Mouse (Mus musculus): Measurements from ENCODE around the gene Gm49339. TPM values are rescaled to one million over a fixed set of nuclear protein-coding genes. Genes with fewer than 3 reads are reported as not detected.
"Not testable (repeated sequence)": the region's sequence is repeated elsewhere in the genome, so short reads cannot be mapped to it uniquely, and the experiment has no call there.

Gm49339 gene
- polyA plus RNA-seq (2016; fragmentation: Nextera tagmentation; extraction: Ambion mirVana): 0.11 TPM in 1 of 2 replicates, not detected in the other

- H3K9me3 ChIP-seq; H3K27me3 ChIP-seq; H3K4me3 ChIP-seq (replicated peaks); H3K36me3 ChIP-seq (replicated peaks); H3K9ac ChIP-seq; H3K4me2 ChIP-seq; H3K27ac ChIP-seq; ATAC-seq (ENCODE audit: low FRiP score); H3K4me1 ChIP-seq: not testable (repeated sequence)
- WGBS: 93% methylated on average over 1 of the region's 3 CpGs
These were observed at the start of gene Gm49339, which contains the start of gene Lilr4b for GRCm38 (mm10) chr10:51480397-51480796. Gm49339 (plus strand) TSS chr10:51480612. Lilr4b (plus strand) TSS chr10:51480632.

GRCm38 (mm10) chr10:51432940-51433339 lies 47.5 kb upstream of the Gm49339 start:
- Histone ChIP-seq H3K9me3 (no peaks in the 10 kb centered on the region), H3K4me1 (no peaks in the 10 kb centered on the region), H3K4me3 (replicated peaks) (no peak overlapping the region), H3K27ac (no peak overlapping the region), H3K27me3 (no peaks in the 10 kb centered on the region), H3K4me2 (no peak overlapping the region), H3K36me3 (replicated peaks) (no peaks in the 10 kb centered on the region), H3K9ac (no peak overlapping the region)
- no peak for ATAC-seq (ENCODE audit: low FRiP score)

- Histone ChIP-seq H3K27ac (no peak overlapping the region), H3K27me3 (no peaks in the 10 kb centered on the region), H3K4me2 (no peak overlapping the region), H3K9me3 (no peaks in the 10 kb centered on the region), H3K4me3 (replicated peaks) (no peak overlapping the region), H3K9ac (no peak overlapping the region), H3K36me3 (replicated peaks) (no peaks in the 10 kb centered on the region), H3K4me1 (no peaks in the 10 kb centered on the region)
- 84% methylated on average over 3 of the region's 3 CpGs for WGBS
- no peak for ATAC-seq (ENCODE audit: low FRiP score)
These were observed 44.7 kb upstream of the Gm49339 start for GRCm38 (mm10) chr10:51435684-51436083.

- Histone ChIP-seq H3K4me1 (no peaks in the 10 kb centered on the region), H3K4me3 (replicated peaks) (no peak overlapping the region), H3K9ac (no peak overlapping the region), H3K9me3 (no peaks in the 10 kb centered on the region), H3K27me3 (no peaks in the 10 kb centered on the region), H3K36me3 (replicated peaks) (no peaks in the 10 kb centered on the region), H3K27ac (no peak overlapping the region), H3K4me2 (no peak overlapping the region)
- WGBS: 82% methylated on average over 4 of the region's 4 CpGs
- no peak for ATAC-seq (ENCODE audit: low FRiP score)
These were observed 28.8 kb upstream of the Gm49339 start for GRCm38 (mm10) chr10:51451610-51452009.

GRCm38 (mm10) chr10:51453616-51454298 lies 26.7 kb upstream of the Gm49339 start:
- no peak for ATAC-seq (ENCODE audit: low FRiP score)
- WGBS: 82% methylated on average over 1 of the region's 1 CpGs
- no peak overlapping the region for H3K4me2 ChIP-seq

GRCm38 (mm10) chr10:51454365-51454764 lies 26.0 kb upstream of the Gm49339 start:
- Histone ChIP-seq H3K9ac (no peak overlapping the region), H3K9me3 (no peaks in the 10 kb centered on the region), H3K27me3 (no peaks in the 10 kb centered on the region), H3K36me3 (replicated peaks) (no peaks in the 10 kb centered on the region), H3K4me2 (no peak overlapping the region), H3K27ac (no peak overlapping the region), H3K4me1 (no peaks in the 10 kb centered on the region), H3K4me3 (replicated peaks) (no peak overlapping the region)
- ATAC-seq (ENCODE audit: low FRiP score): no peak
- 83% methylated on average over 1 of the region's 1 CpGs for WGBS

More at GRCm38 (mm10) chr10:51453616-51454298, 26.7 kb upstream of the Gm49339 start:
- H3K4me1 ChIP-seq: no peaks in the 10 kb centered on the region
- H3K9me3 ChIP-seq: no peaks in the 10 kb centered on the region
- H3K4me3 ChIP-seq (replicated peaks): no peak overlapping the region
- H3K36me3 ChIP-seq (replicated peaks): no peaks in the 10 kb centered on the region
- H3K9ac ChIP-seq: no peak overlapping the region
- H3K27ac ChIP-seq: no peak overlapping the region
- H3K27me3 ChIP-seq: no peaks in the 10 kb centered on the region

GRCm38 (mm10) chr10:51455762-51456161 lies 24.6 kb upstream of the Gm49339 start:
- Histone ChIP-seq H3K9me3 (no peaks in the 10 kb centered on the region), H3K36me3 (replicated peaks) (no peaks in the 10 kb centered on the region), H3K4me3 (replicated peaks) (no peak overlapping the region), H3K4me1 (no peaks in the 10 kb centered on the region), H3K27me3 (no peaks in the 10 kb centered on the region), H3K4me2 (no peak overlapping the region), H3K9ac (no peak overlapping the region), H3K27ac (no peak overlapping the region)
- ATAC-seq (ENCODE audit: low FRiP score): no peak
- WGBS: 73% methylated on average over 1 of the region's 1 CpGs

- Histone ChIP-seq H3K27me3 (no peaks in the 10 kb centered on the region), H3K4me3 (replicated peaks) (no peak overlapping the region), H3K4me2 (no peak overlapping the region), H3K36me3 (replicated peaks) (no peaks in the 10 kb centered on the region), H3K9me3 (no peaks in the 10 kb centered on the region), H3K9ac (no peak overlapping the region), H3K4me1 (no peaks in the 10 kb centered on the region), H3K27ac (no peak overlapping the region)
- ATAC-seq (ENCODE audit: low FRiP score): no peak
- 80% methylated on average over 4 of the region's 4 CpGs for WGBS
These were observed 24.0 kb upstream of the Gm49339 start for GRCm38 (mm10) chr10:51456369-51456768.

GRCm38 (mm10) chr10:51463800-51464199 lies 16.6 kb upstream of the Gm49339 start:
- not testable (repeated sequence) for H3K27ac ChIP-seq; H3K4me2 ChIP-seq; H3K36me3 ChIP-seq (replicated peaks); H3K27me3 ChIP-seq; ATAC-seq (ENCODE audit: low FRiP score); H3K9me3 ChIP-seq; H3K4me3 ChIP-seq (replicated peaks); H3K9ac ChIP-seq; H3K4me1 ChIP-seq
- WGBS: 19% methylated on average over 4 of the region's 4 CpGs

- ATAC-seq (ENCODE audit: low FRiP score); H3K9ac ChIP-seq; H3K36me3 ChIP-seq (replicated peaks); H3K27me3 ChIP-seq; H3K4me1 ChIP-seq; H3K4me2 ChIP-seq; H3K4me3 ChIP-seq (replicated peaks); H3K9me3 ChIP-seq; H3K27ac ChIP-seq: not testable (repeated sequence)
- no CpG with 5 or more reads among the region's 2 CpGs for WGBS
These were observed 10.3 kb downstream of the Gm49339 start, which contains the start of gene Lilrb4a for GRCm38 (mm10) chr10:51490691-51491090. Lilrb4a (plus strand) TSS chr10:51490956.

GRCm38 (mm10) chr10:51520021-51520420 lies 39.6 kb downstream of the Gm49339 start:
- Histone ChIP-seq H3K4me3 (replicated peaks) (no peak overlapping the region), H3K27ac (no peak overlapping the region), H3K27me3 (no peaks in the 10 kb centered on the region), H3K9me3 (no peaks in the 10 kb centered on the region), H3K4me1 (no peaks in the 10 kb centered on the region), H3K9ac (no peak overlapping the region), H3K36me3 (replicated peaks) (no peaks in the 10 kb centered on the region), H3K4me2 (no peak overlapping the region)
- ATAC-seq (ENCODE audit: low FRiP score): no peak

- Histone ChIP-seq H3K4me1 (no peaks in the 10 kb centered on the region), H3K4me3 (replicated peaks) (no peak overlapping the region), H3K27ac (no peak overlapping the region), H3K9ac (no peak overlapping the region), H3K27me3 (no peaks in the 10 kb centered on the region), H3K36me3 (replicated peaks) (no peaks in the 10 kb centered on the region), H3K9me3 (no peaks in the 10 kb centered on the region), H3K4me2 (no peak overlapping the region)
- ATAC-seq (ENCODE audit: low FRiP score): no peak
These were observed 41.0 kb downstream of the Gm49339 start for GRCm38 (mm10) chr10:51521453-51521852.

- 64% methylated on average over 7 of the region's 7 CpGs for WGBS
- H3K4me3 ChIP-seq (replicated peaks): no peak overlapping the region
- no peak overlapping the region for H3K27ac ChIP-seq
- H3K9ac ChIP-seq: no peak overlapping the region
- no peaks in the 10 kb centered on the region for H3K4me1 ChIP-seq
- H3K4me2 ChIP-seq: no peak overlapping the region
- H3K36me3 ChIP-seq (replicated peaks): no peaks in the 10 kb centered on the region
- no peak for ATAC-seq (ENCODE audit: low FRiP score)
- H3K9me3 ChIP-seq: no peaks in the 10 kb centered on the region
- H3K27me3 ChIP-seq: no peaks in the 10 kb centered on the region
These were observed 45.7 kb downstream of the Gm49339 start for GRCm38 (mm10) chr10:51526090-51526489.

Measured in forebrain, embryonic 12.5 days (tissue).